Mouse (Mus musculus): Measurements from ENCODE around the gene Nat8l.

Nat8l gene

DNA sequence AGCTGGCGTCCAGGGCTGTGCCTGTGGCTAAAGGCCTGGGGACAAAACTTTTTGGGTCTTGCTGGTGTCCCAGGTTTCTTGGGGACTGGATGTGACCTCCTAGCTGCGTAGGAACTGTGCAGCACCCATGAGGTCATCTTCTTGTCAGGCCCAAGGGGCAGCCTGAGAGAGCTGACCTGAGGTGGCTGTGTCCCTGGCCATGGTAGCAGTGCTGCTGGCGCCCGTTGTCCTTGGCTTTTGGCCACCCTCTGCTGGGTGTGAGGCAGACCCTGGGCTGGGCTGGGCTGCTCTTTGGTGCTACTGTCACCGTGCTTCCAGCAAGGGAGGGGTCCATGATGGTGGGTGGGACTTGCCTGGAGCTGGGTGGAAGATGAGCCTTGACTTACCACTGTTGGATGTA, 8.8 kb downstream of the Nat8l start:
- no peak for DNase-seq (ENCODE audit: low spot score)

DNA sequence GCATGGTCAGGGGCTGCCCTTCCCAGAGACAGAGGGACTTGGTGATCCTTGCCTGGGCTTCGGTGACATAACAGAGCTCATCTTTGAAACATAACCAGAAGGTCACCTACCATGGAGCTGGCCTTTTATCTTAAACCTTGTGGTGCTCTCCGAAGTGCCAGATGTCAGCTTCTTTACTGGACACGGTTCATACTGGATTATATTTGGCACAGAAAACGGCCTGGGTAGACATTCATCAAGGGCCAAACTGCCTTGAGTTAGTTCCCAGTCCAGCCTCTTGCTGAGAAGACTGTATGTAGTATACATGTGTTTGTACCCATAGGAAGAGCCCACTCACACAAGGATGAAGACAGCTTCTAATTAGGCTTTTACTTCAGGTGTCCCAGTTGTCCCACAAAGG, 11.0 kb downstream of the Nat8l start:
- no peak for DNase-seq (ENCODE audit: low spot score)

DNA sequence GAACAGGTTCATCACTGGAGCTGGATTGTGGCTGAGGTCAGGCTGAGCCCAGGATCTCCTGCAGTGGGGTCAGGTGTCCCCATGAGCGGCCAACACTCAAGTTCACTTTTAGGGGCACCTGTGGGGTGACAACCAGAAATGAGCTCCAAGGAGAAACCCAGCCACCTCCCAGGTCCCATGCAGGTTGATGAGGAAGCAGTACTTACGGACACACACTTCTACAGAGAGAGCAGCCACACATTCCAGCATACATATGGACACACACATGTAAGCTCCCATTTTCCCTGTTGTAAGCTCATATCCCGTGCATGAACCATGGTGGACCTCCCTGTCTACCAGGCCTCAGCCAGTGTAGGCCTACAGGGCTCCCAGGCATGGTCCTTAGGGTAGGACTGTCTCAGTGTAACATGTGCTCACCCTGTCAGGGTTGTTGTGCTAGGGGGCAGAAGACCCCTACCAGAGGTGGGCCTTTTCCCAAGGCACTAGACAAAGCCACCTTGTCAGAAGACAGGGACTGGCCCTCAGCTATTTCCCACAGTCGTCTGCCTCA, 11.7 kb downstream of the Nat8l start:
- no peak for DNase-seq (ENCODE audit: low spot score)

DNA sequence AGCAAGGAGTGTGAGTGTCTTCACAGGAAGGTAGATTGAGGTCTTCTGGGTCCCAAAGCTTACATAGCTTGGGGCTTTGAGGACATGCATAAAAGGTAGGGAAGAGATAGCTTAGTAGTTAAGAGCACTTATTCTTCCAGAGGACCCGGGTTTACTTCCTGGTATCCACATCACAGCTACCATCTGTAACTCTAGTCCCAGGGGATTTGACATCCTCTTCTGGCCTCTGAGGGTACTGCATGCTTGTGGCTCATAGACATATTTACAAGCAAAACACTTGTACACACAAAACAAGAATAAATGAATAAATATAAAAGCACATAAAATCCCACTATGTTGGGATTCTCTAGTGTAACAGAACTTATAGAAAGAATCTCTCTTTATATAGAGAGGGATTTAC, 18.9 kb downstream of the Nat8l start:
- DNase-seq (ENCODE audit: low spot score) = no peak

DNA sequence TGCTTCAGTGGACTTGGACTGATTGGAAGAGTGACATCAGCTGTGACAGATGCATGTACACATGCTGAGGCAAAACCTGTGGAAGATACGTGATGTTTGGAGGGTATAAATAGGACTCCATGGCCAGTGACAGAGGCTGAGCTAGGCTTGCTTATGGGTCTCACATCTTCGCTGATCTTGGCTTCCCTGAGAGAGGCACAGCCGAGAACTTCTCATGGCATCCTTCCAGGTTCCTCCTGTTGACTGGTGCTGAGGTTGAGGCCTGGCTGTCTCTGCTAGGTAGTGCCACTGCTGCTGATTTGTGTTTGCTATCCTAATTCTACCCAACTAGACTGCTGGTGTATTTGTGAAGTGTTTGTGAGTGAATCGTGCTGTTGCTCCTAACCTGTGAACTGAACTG, 23.2 kb downstream of the Nat8l start:
- no peak for DNase-seq (ENCODE audit: low spot score)

DNA sequence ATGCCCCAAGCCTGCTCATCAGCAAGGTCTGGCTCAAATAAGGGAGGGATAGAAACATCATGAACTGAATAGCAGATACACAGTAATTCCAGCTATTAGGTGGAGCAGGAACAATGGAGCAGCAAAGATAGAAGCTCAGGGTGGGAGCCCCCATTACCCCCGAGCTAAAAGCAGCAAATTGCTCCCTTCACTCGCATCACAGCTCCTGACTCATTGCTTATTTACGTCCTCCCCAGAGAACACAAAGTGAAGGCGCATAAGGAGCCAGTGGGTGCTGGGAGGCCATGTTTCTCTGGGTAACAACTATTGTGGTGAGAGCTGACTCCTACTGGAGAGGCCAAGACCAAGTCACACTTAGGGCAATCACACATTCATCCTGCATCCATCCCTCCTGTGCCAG, 34.3 kb downstream of the Nat8l start:
- no peak for DNase-seq (ENCODE audit: low spot score)

DNA sequence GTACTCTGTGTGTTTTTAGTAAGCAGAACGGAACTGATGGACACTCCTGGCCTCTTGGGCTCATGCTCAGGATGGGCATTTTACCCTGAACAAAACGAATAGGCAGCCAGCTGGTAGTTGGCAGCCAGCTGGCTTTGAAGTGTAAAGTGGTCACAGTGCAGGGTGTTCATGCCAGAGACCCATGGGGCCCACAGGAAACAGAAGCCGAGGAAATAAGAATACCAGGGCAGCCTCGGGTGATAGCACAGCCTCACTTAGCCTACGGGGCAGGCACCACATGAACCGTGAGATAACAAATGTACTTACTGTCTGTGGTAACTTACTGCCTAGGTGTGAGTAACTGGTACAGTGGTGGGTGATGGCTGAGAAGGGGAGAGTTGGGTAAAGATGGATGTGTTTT, 35.2 kb downstream of the Nat8l start:
- DNase-seq (ENCODE audit: low spot score) = no peak

DNA sequence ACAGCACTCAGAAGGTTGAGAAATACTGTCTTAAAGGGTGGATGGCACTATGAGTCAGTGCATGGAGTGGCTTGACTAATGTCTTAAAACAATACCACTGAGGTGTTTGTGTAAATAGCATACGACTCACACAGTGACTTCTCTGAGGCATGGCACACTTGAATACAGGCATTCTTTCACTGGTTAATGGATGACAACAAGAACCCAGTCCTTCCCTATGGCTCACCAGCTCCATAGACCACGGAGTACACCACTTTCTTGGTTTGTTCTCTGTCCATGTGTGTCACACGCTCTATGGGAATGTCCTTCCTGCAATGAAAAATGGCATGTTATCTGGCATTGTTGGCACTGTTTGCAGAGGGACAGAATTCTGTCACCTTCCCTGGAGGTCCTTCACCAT, 36.7 kb downstream of the Nat8l start:
- DNase-seq (ENCODE audit: low spot score) = no peak
